Mouse (Mus musculus) Patski (cell line): Measurements from ENCODE around the gene E130308A19Rik. TPM values are rescaled to one million over a fixed set of nuclear protein-coding genes. Genes with fewer than 3 reads are reported as not detected.
A peak's percentile ranks its signal among the peaks of the same experiment; 100 is the strongest.

Experiments
- ATAC-seq: fragments of 100-300 bp; one replicate; pipeline ENCODE4 v1.8.0; 2021
- CTCF ChIA-PET: fragments of 350-600 bp; sonication (Branson Sonifier 250); formaldehyde crosslinking; loops from one replicate; lab custom pipeline; 2022; ENCODE audit warnings: inconsistent platforms; lab: Charles Lee
- POLR2A ChIA-PET: fragments of 350-600 bp; sonication (Branson Sonifier 250); formaldehyde crosslinking; loops from one replicate; lab custom pipeline; 2022; ENCODE audit warnings: antibody characterized with exemption, inconsistent platforms; lab: Charles Lee
- DNase-seq: peaks from one replicate; pipeline ENCODE4 v3.0.0-alpha.2; 2011; ENCODE audit warnings: low read depth, low spot score
- H3K27me3 ChIP-seq: fragments of 371-371 bp; one replicate; pipeline ENCODE4 v1.5.1; 2021
- CTCF ChIP-seq: fragments of 100-300 bp; IDR thresholded peaks from one replicate; pipeline ENCODE4 v1.5.1; 2021
- in situ Hi-C: fragments of 300-500 bp; cut with MboI; formaldehyde crosslinking; loops from 3 replicates; pipeline ENCODE4 v1.11.1; 2018; ENCODE audit warnings: low pct_unique_long_range_greater_than_20kb, mixed read lengths
- polyA plus RNA-seq: library from polyadenylated mRNA; unstranded; gene quantifications from one replicate; pipeline ENCODE4 v1.2.3, GENCODE M21; 2021

Gene E130308A19Rik
- polyA plus RNA-seq, 1 experiment from 2014 or later = 8.4 TPM

DNA sequence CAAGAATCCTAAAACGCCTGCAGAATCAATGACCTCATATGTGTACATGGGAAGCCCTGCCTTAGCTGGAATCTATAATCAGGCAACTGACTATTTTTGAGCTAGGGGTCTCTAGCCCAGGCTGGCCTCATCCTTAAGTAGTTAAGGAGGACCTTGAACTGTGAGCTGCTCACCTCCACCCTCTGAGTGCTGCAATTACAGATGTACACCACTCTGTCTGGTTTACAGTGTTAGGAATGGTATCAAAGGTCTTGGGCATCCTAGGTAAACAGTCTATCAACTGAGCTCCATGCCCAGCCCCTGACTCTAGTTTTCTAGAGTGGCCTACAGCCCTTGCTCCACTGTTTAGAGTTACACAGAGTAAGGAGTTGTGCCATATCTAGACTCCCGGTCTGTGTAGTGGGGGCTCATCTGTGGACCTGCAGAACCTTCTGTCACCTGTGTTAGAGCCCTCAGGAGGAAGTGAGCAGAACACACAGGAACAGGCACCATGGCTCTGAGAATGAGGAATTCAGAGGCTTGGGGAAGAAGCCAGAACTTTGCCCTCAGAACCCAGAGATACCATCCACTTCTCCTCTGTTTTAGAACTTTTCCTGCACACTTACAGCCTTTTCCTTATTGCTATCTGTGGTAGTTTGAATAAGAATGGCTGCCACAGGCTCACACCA lies 169.9 kb downstream of the E130308A19Rik start:
- ATAC-seq (no peak), DNase-seq (no peak)
- no peaks in the 10 kb centered on the region for H3K27me3 ChIP-seq
- ChIA-PET POLR2A (no interaction called here), CTCF (interaction anchor here (1.1 to 1.2 kb wide), 2 partner anchors 13 to 55 kb away, joined by 3 to 4 read pairs; no protein-coding TSS in a partner anchor)
- TF ChIP-seq CTCF = no peak
- in situ Hi-C loops = no loop called here

DNA sequence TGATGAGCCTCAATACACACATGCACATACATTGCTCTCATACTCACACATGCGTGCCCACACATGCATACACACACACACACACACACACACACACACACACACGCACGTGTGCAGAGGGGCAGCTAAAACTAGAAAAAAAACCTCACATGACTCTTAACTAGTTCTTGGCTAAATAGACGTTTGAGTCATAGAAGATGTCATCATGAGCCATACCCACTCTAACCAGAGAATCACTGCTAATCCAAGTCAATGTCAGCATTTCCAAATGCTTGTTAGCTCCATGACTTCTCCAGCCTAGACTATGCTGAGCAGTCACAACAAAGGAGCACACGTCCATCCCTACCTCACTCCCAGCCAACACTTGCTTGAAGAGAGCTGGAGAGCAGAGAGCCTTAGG lies 174.2 kb downstream of the E130308A19Rik start:
- no peaks in the 10 kb centered on the region for H3K27me3 ChIP-seq
- no peak for DNase-seq
- CTCF ChIA-PET = no interaction called here
- in situ Hi-C loops = no loop called here
- TF ChIP-seq CTCF = no peak
- POLR2A ChIA-PET = no interaction called here
- ATAC-seq = no peak

DNA sequence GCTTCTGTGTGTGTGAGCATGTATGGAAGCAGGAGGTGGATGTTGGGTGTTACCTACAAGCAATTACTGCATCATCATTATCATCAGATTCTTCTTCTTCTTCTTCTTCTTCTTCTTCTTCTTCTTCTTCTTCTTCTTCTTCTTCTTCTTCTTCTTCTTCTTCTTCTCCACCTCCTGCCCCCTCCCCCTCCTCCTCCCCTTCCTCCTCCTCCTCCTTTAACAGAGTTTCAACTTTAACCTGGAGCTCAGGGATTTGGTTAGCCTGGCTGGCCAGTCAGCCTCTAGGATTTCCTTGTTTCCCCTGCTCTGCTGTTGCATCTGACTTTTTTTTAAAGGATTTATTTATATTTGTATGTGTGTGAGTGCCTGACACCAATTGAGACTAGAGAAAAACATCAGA lies 175.5 kb downstream of the E130308A19Rik start, which contains the start of gene Inip:
Gene Inip, minus strand, starts transcription at position 101 of the 400 bp plus-strand sequence.
- no peak for ATAC-seq
- CTCF ChIA-PET = no interaction called here
- TF ChIP-seq CTCF = no peak
- in situ Hi-C loops = no loop called here
- POLR2A ChIA-PET = no interaction called here
- no peak for DNase-seq
- no peaks in the 10 kb centered on the region for H3K27me3 ChIP-seq

DNA sequence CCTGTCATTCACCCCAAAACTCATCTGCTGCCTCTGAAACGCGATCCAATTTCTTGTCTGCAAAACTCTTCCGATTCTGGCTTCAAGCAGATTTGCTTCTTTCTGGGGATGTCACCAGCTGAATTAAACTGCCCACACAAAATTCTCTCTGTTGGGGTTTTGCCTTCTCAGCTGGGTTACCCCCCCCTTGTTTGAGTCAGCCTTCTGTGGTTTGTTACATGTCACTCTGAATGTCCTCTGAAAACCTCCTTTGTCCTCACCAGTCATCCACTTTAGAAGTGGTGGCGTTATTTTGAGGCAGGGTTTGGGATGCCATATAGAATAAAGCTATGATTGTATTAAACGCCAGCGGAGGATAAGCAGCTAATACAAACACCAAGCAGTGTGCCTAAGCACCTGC lies 176.1 kb downstream of the E130308A19Rik start:
- no peaks in the 10 kb centered on the region for H3K27me3 ChIP-seq
- ATAC-seq (no peak), DNase-seq (no peak)
- ChIA-PET POLR2A (no interaction called here), CTCF (no interaction called here)
- in situ Hi-C loops = no loop called here
- no peak for TF ChIP-seq CTCF

DNA sequence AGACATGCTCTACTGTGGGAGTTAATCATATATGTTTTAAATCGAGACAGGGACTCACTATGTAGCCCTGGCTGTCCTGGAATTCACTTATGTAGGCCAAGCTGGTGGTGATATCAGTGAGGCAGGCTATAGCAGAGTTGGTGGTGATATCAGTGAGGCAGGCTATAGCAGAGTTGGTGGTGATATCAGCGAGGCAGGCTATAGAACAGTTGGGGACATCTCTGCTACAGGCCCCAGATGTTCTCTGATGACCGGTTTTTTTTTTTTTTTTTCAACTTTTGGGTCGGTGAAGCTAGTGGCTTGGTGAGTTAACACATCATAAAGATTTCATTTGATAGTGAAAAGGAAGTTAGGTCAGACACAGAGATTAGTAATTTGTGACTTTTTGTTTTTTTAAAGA lies 176.8 kb downstream of the E130308A19Rik start:
- ChIA-PET CTCF (no interaction called here), POLR2A (no interaction called here)
- H3K27me3 ChIP-seq = no peaks in the 10 kb centered on the region
- in situ Hi-C loops = no loop called here
- DNase-seq = no peak
- TF ChIP-seq CTCF = no peak
- ATAC-seq = no peak

DNA sequence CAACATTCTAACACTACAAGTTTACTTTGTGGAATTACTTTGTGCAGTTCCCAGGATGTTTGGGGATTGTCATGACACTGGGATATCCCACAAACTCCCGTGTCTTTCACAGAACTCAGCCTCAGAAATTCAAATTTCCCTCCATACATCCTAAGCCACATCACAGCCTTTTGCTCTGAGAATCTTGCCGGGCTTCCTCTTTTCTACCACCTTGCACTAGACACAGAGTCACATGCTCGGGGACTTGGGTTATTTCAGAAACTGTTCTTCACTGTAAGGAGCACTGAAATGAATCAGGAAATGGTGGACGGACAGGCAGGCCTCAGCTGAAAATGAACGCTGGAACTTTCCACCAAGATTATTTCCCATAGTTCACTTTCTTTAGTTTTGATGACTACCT lies 177.3 kb downstream of the E130308A19Rik start:
- no peak for DNase-seq
- POLR2A ChIA-PET = no interaction called here
- no peak for ATAC-seq
- H3K27me3 ChIP-seq = no peaks in the 10 kb centered on the region
- CTCF ChIA-PET = no interaction called here
- in situ Hi-C loops = no loop called here
- TF ChIP-seq CTCF = no peak

DNA sequence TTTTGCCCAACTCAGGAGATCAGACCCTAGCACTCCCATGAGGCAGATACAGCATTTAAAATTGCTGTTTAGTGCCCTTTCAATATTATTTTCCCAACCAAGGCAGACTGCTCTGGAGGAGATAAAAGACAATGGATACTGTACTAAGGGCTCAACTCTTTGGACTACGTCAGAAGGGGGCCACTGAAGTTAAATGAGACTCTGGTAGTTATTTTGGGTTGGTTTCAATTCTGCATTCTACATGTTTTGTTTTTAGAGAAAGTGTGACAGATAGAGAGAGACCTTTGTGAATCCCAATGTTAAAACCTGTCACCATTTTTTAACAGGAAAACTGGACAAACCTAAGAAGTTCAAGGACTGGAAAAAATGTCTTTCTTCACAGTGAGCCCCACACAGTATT lies 178.7 kb downstream of the E130308A19Rik start:
- H3K27me3 ChIP-seq = no peaks in the 10 kb centered on the region
- ChIA-PET CTCF (interaction anchor here (1.3 to 2.0 kb wide), 3 partner anchors 10 to 67 kb away, joined by 4 to 8 read pairs (median 6); no protein-coding TSS in a partner anchor), POLR2A (interaction anchor here (0.8 to 2.9 kb wide), 2 partner anchors 13 to 64 kb away, joined by 3 to 25 read pairs; no protein-coding TSS in a partner anchor)
- ATAC-seq (no peak), DNase-seq (no peak)
- in situ Hi-C loops = no loop called here
- no peak for TF ChIP-seq CTCF

DNA sequence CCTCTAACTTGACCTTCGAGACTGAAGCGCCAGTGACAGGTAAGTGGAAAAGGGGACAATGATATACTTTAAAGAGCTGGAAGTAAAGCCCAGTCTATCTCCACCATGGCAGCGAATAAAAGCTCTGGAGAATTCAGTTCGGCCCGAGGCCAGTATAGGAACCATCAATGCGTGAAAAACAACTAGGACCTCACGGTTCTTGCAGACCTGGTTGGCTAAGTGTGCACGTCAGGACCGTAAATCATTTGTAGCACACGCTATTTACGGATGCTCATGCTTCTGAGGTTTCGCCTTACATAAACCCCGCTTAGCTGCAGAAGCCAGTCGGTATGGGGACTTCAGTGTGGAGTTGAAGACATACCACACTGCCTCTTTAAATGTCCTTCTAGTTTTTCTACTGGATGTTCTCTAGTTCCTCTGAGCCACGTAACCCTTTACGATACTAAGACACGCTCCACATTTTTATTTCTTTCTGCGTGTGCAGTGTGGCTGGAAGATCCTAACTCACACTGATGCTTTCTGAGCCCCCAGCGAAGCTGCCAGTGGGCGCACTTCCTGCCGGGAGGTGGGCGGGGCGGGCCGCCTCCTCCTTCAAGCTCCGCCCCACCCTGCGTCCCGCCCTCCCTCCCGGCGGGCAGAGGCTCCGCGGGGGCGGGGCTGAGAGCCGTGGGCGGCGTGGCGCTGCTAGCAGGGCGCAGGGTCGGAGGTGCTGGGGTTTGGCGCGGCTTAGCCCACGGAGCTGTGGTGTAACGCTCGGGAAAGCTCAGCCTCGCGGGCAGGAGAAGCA lies 179.4 kb downstream of the E130308A19Rik start, which contains the start of gene Snx30:
Gene Snx30, plus strand, starts transcription at position 660 of the 787 bp plus-strand sequence.
- TF ChIP-seq CTCF = no peak
- in situ Hi-C loops = no loop called here
- ChIA-PET CTCF (interaction anchor here (1.2 to 2.0 kb wide), 4 partner anchors 9 to 66 kb away, joined by 4 to 8 read pairs (median 5); no protein-coding TSS in a partner anchor), POLR2A (interaction anchor here (0.8 to 2.9 kb wide), 3 partner anchors 12 to 64 kb away, joined by 3 to 25 read pairs (median 8); no protein-coding TSS in a partner anchor)
- H3K27me3 ChIP-seq = no peaks in the 10 kb centered on the region
- DNase-seq (no peak), ATAC-seq (peak; percentile 84)

DNA sequence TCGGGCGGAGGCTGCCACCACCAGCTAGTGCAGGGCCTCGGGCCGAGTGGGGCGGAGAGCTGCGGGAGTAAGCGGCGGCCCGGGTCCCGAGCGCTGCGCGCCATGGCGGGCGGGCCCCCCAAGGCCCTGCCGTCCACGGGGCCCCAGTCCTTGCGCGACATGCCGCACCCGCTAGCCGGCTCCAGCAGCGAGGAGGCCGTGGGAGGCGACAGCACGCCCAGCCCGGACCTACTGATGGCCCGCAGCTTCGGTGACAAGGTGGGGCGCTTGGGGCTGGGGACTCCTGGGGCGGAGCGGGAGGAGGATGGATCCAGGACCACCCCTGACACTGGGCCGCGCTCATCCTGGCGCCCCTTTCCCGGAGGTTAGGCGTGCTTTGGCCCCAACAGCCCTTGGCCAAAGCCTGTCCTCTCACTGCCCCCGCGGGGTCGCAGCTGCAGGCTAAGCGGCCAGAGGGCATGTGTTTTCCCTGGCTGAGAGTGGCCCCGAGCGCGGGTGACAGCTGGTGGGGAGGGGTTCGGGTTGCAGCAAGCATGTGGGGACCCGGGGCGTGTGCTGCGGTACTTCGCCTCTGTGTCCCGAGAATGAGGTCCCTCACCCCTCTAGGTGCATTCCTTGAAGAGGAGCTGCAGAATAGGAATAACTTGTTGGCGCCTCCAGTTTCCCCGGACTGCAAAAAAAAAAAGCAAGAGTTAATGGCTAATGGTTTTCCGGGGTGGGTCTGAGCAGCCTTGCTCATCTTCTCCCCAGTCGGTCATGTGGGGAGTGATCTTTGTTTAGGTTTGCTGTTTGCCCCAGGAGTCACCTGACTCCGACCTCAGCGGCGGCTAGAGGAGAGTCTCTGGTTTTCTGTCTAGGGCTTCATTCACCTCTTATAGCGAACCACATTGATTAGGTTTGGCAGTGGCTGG lies 180.2 kb downstream of the E130308A19Rik start:
- no peak for TF ChIP-seq CTCF
- in situ Hi-C loops = no loop called here
- H3K27me3 ChIP-seq = no peaks in the 10 kb centered on the region
- no peak for DNase-seq
- POLR2A ChIA-PET = interaction anchor here (0.7 to 2.9 kb wide), 6 partner anchors 8 to 65 kb away, joined by 3 to 25 read pairs (median 4); no protein-coding TSS in a partner anchor
- CTCF ChIA-PET = interaction anchor here (1.1 to 2.0 kb wide), 6 partner anchors 8 to 65 kb away, joined by 4 to 8 read pairs (median 5); no protein-coding TSS in a partner anchor
- ATAC-seq = peak; percentile 63

DNA sequence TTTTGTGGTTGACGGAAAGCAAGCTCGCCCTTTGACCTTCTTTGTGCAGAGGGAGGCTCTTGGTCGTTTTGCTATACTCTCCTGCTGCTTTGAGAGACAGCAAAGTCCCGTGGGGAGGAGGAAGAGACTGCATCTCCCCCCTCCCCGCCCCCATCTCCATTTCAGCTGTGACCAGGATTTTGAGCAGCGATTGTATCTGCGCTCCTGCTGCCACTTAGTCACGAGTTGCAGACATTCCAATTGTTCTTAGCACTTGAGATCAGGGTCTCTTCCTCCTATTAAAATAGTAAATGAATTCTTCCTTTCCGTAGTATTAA lies 180.8 kb downstream of the E130308A19Rik start:
- no peak for TF ChIP-seq CTCF
- H3K27me3 ChIP-seq = no peaks in the 10 kb centered on the region
- ChIA-PET CTCF (interaction anchor here (1.1 to 1.7 kb wide), 3 partner anchors 12 to 41 kb away, joined by 4 to 8 read pairs (median 6); no protein-coding TSS in a partner anchor), POLR2A (interaction anchor here (0.9 to 2.9 kb wide), 5 partner anchors 9 to 65 kb away, joined by 3 to 25 read pairs (median 4); no protein-coding TSS in a partner anchor)
- in situ Hi-C loops = no loop called here
- DNase-seq (no peak), ATAC-seq (no peak)
